Mouse (Mus musculus): Measurements from ENCODE around the gene Gon4l.
"Not testable (repeated sequence)": the region's sequence is repeated elsewhere in the genome, so short reads cannot be mapped to it uniquely, and the experiment has no call there.

Gon4l gene

GRCm38 (mm10) chr3:88834951-88835491 is at the start of gene Gon4l:
Gene Gon4l (plus strand): TSS chr3:88835231.
- DNase-seq (ENCODE audit: low spot score): peak; percentile 37

- not testable (repeated sequence) for DNase-seq (ENCODE audit: low spot score)
These were observed 48.7 kb upstream of the Gon4l start for GRCm38 (mm10) chr3:88786323-88786722.

- not testable (repeated sequence) for DNase-seq (ENCODE audit: low spot score)
These were observed 48.2 kb upstream of the Gon4l start for GRCm38 (mm10) chr3:88786805-88787204.

GRCm38 (mm10) chr3:88788033-88788432 is 47.0 kb upstream of the Gon4l start:
- DNase-seq (ENCODE audit: low spot score): not testable (repeated sequence)

- not testable (repeated sequence) for DNase-seq (ENCODE audit: low spot score)
These were observed 37.5 kb upstream of the Gon4l start for GRCm38 (mm10) chr3:88797507-88797906.

GRCm38 (mm10) chr3:88803910-88804540 is 31.0 kb upstream of the Gon4l start:
- no peak for DNase-seq (ENCODE audit: low spot score)

- DNase-seq (ENCODE audit: low spot score): no peak
These were observed 9.3 kb upstream of the Gon4l start for GRCm38 (mm10) chr3:88825710-88826109.

GRCm38 (mm10) chr3:88827231-88827630 is 7.8 kb upstream of the Gon4l start:
- no peak for DNase-seq (ENCODE audit: low spot score)

GRCm38 (mm10) chr3:88831177-88832121 is 3.6 kb upstream of the Gon4l start:
- peak; percentile 87 for DNase-seq (ENCODE audit: low spot score)

- peak; percentile 81 for DNase-seq (ENCODE audit: low spot score)
These were observed 2.6 kb upstream of the Gon4l start for GRCm38 (mm10) chr3:88832388-88832787.

- no peak for DNase-seq (ENCODE audit: low spot score)
These were observed 14.1 kb downstream of the Gon4l start for GRCm38 (mm10) chr3:88849172-88849571.

- no peak for DNase-seq (ENCODE audit: low spot score)
These were observed 20.8 kb downstream of the Gon4l start for GRCm38 (mm10) chr3:88855837-88856236.

- no peak for DNase-seq (ENCODE audit: low spot score)
These were observed 27.1 kb downstream of the Gon4l start for GRCm38 (mm10) chr3:88862129-88862528.

- not testable (repeated sequence) for DNase-seq (ENCODE audit: low spot score)
These were observed 31.7 kb downstream of the Gon4l start for GRCm38 (mm10) chr3:88866735-88867134.

- not testable (repeated sequence) for DNase-seq (ENCODE audit: low spot score)
These were observed 32.1 kb downstream of the Gon4l start for GRCm38 (mm10) chr3:88867177-88867576.

- DNase-seq (ENCODE audit: low spot score): not testable (repeated sequence)
These were observed 33.4 kb downstream of the Gon4l start for GRCm38 (mm10) chr3:88868449-88868848.

GRCm38 (mm10) chr3:88882536-88882935 is 47.5 kb downstream of the Gon4l start:
- DNase-seq (ENCODE audit: low spot score): not testable (repeated sequence)

- not testable (repeated sequence) for DNase-seq (ENCODE audit: low spot score)
These were observed 58.0 kb downstream of the Gon4l start for GRCm38 (mm10) chr3:88893011-88893410.

GRCm38 (mm10) chr3:88904803-88905202 is 69.8 kb downstream of the Gon4l start:
- no peak for DNase-seq (ENCODE audit: low spot score)

- no peak for DNase-seq (ENCODE audit: low spot score)
These were observed 70.2 kb downstream of the Gon4l start for GRCm38 (mm10) chr3:88905209-88905608.

GRCm38 (mm10) chr3:88905741-88906140 is 70.7 kb downstream of the Gon4l start:
- no peak for DNase-seq (ENCODE audit: low spot score)

- no peak for DNase-seq (ENCODE audit: low spot score)
These were observed 71.5 kb downstream of the Gon4l start for GRCm38 (mm10) chr3:88906393-88907159.

Measured in layer of hippocampus, adult 11-12 months (tissue).